Mouse (Mus musculus): ENCODE results near the gene Rdh11. TPM values are rescaled to one million over a fixed set of nuclear protein-coding genes. Genes with fewer than 3 reads are reported as not detected.

Gene Rdh11
- polyA plus RNA-seq, 1 experiment from 2014 or later: 13.5 TPM

DNA sequence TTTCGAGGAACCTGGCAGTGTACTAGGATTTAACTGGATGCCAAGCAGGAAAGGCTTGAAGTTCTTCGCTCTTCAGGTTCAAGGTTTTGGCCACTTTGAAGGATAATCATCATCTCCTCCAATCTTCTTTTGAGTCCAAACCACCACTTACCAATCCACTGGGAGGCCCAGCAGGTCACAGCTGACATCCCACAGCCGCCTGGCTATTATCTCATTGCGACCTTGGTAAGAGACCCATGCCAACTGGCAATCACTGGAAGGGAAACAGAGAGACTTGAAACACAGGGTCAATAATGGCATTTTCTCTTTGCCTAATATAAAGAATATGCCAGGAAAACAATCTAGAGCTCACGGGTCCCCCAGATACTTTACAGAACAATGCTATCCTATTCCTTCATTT lies 16.1 kb downstream of the Rdh11 start:
- no peak for ATAC-seq (ENCODE audit: extremely low read depth, insufficient number of reproducible peaks, low FRiP score, low TSS enrichment)
- Histone ChIP-seq H3K4me3 (no peak overlapping the region), H3K27me3 (replicated peaks) (no peaks in the 10 kb centered on the region), H3K9ac (no peak overlapping the region), H3K4me2 (no peak overlapping the region), H3K36me3 (peaks cover 50% of the 10 kb centered on the region), H3K4me1 (peaks cover 9% of the 10 kb centered on the region), H3K27ac (replicated peaks) (no peak overlapping the region), H3K9me3 (no peaks in the 10 kb centered on the region)
- WGBS: 88% methylated on average over 5 of the region's 5 CpGs

DNA sequence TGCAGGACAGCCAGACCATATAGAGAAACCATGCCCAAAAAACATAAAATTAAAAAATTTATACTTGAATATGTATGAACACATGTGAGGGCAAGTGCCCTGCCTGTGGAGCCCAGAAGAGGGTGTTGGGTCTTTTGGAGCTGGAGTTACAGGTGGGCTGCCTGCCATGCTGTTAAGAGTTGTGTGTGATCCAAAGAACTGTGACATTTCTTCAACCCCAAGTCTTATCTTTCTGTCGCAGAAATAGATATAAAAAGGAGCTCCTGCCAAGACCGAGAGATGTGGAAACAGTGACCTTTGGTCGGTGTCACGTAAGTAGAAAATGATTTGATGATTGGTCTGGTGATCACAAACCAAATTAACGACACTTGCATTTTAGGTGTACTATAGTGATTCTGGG lies 18.4 kb downstream of the Rdh11 start:
- 63% methylated on average over 5 of the region's 5 CpGs for WGBS
- Histone ChIP-seq H3K27me3 (replicated peaks) (no peaks in the 10 kb centered on the region), H3K4me2 (no peak overlapping the region), H3K36me3 (peaks cover 42% of the 10 kb centered on the region), H3K9me3 (no peaks in the 10 kb centered on the region), H3K27ac (replicated peaks) (no peak overlapping the region), H3K4me1 (peaks cover 14% of the 10 kb centered on the region), H3K9ac (no peak overlapping the region), H3K4me3 (no peak overlapping the region)
- no peak for ATAC-seq (ENCODE audit: extremely low read depth, insufficient number of reproducible peaks, low FRiP score, low TSS enrichment)

DNA sequence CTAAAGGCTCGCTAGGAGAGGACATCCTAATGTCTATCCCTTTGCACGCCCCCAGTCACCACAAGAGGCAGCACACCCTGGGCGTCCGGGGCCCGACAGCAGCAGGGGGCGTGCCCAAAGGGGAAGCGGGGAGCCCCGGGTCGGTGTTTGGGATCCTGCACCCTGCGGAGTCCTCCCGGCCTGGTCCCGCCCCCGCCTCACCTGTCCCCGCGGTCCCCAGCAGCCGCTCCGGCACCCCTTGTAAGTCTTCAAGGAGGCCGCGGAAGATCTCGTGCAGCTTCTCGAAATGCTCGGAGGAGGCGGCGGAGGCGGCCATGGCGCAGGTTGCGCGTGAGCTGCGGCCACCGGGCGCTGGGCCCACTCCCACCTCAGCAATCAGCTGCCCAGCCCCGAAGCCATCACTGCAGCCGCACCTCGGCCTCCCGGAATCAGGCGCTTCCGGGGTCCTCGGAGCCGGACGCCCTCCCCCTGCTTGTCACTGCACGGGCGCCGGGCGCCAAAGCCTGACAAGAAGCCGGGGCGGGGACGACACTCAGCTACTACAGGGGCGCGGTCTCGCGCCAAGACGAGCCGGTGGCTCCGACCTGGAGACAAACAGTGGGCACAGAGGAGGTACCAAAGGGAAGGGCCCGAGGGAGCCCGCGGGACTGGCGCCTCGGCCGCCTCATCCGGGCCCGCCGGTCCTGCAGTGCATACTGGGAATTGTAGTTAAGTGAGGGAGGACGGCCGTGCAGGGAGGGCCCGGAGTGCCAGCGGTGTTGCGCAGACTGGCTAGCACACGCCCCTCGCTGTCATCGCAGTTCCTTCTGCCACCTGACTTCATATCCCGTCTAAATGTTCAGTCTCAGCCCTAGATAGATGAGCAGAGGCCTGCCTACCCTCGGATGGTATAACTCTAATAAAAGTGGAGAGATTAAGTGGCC lies 19.8 kb downstream of the Rdh11 start, which contains the start of gene Vti1b:
Gene Vti1b (minus strand): TSS at position 649 of the 923 bp plus-strand sequence.
- ATAC-seq (ENCODE audit: extremely low read depth, insufficient number of reproducible peaks, low FRiP score, low TSS enrichment): peak; percentile 94
- Histone ChIP-seq H3K36me3 (peaks cover 32% of the 10 kb centered on the region), H3K4me1 (peaks cover 14% of the 10 kb centered on the region), H3K9ac (peak within 1 kb of the TSS; percentile 86), H3K27ac (replicated peaks) (peak within 1 kb of the TSS; percentile 90), H3K4me3 (peak within 1 kb of the TSS; percentile 77), H3K9me3 (no peaks in the 10 kb centered on the region), H3K27me3 (replicated peaks) (no peaks in the 10 kb centered on the region), H3K4me2 (peak within 1 kb of the TSS; percentile 67)
- WGBS: under 1% methylated on average over 73 of the region's 73 CpGs

DNA sequence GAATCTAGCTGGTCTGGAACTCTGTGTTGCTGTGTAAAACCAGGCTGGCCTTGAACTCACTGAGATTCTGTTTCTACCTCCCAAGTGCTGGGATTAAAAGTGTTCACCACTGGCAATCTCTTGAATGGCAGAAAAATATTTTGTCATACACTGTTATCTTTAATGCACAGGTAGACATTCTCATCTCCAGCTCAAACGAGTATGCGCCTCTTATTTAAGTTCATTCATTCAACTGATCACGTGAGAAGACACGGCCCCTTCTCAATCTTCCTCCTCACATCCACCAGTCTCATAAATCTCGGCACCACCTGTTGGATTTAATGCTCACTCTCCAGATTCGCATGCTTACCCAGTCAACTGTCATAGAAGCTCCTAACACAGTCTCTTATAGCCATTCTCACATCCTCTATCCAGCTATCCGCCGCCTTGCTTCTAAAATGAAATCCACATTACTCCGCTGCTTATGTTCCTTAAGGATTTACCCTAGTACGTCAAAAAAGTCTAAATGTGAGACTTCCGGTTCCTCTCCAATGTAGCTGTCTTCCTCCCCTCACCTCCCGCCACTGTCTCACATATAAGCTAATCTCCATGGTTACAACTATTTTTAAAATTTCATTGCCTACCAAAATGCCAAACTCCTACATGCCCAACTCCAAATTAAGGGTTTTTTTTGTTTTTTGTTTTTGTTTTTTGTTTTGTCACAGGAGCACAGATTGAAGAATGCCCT lies 20.7 kb downstream of the Rdh11 start:
- 40% methylated on average over 12 of the region's 12 CpGs for WGBS
- Histone ChIP-seq H3K9ac (peak overlapping the region; percentile 86), H3K27me3 (replicated peaks) (no peaks in the 10 kb centered on the region)

DNA sequence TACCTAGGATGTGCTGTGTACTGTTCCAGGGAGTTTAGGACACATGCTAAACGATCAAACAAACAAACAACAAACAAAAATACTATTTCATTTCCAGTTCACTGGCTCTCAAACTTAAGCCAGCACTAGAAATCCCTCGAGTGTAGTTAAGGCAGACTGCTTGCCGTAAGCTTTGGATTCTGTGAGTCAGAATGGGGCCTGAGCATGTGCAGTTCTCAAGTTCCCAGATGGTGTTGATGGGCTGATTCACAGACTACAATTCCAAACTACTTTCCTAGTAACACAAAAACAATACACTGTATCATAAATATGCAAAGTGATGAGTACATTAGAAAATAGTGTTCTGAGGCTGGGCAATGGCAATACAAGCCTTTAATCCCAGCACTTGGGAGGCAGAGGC lies 21.7 kb downstream of the Rdh11 start:
- Histone ChIP-seq H3K4me1 (peaks cover 18% of the 10 kb centered on the region), H3K9me3 (no peaks in the 10 kb centered on the region), H3K27me3 (replicated peaks) (no peaks in the 10 kb centered on the region), H3K27ac (replicated peaks) (no peak overlapping the region), H3K4me3 (no peak overlapping the region), H3K9ac (no peak overlapping the region; the same call in 1 of the 2 replicates), H3K36me3 (peaks cover 25% of the 10 kb centered on the region), H3K4me2 (no peak overlapping the region)
- WGBS: 79% methylated on average over 3 of the region's 3 CpGs
- no peak for ATAC-seq (ENCODE audit: extremely low read depth, insufficient number of reproducible peaks, low FRiP score, low TSS enrichment)

More for the DNA sequence above, 20.7 kb downstream of the Rdh11 start:
- peaks cover 14% of the 10 kb centered on the region for H3K4me1 ChIP-seq
- H3K4me3 ChIP-seq: peak overlapping the region; percentile 77
- no peaks in the 10 kb centered on the region for H3K9me3 ChIP-seq
- peaks cover 25% of the 10 kb centered on the region for H3K36me3 ChIP-seq
- H3K27ac ChIP-seq (replicated peaks): peak overlapping the region; percentile 90; the same call in 1 of the 2 replicates
- ATAC-seq (ENCODE audit: extremely low read depth, insufficient number of reproducible peaks, low FRiP score, low TSS enrichment): no peak
- peak overlapping the region; percentile 67 for H3K4me2 ChIP-seq

DNA sequence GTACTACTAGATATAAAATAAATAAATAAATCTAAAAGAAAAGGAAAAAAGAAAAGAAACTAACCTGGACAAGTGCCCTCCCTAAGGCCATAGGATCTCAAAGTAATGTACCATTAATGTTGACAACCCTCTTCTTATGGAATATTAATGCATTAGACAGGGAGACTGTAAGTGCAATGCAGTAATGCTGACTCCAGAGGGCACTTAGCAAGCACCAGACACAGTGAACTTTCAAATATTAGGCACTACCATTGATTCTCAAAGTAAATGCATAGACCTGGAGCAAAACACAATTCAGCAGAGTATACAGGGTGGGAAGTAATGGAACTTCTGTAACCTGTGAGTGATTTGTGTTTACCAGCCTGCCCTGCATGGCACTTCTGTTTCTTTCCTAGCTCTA lies 22.9 kb downstream of the Rdh11 start:
- Histone ChIP-seq H3K27ac (replicated peaks) (no peak overlapping the region), H3K4me3 (no peak overlapping the region), H3K9me3 (no peaks in the 10 kb centered on the region), H3K9ac (no peak overlapping the region), H3K36me3 (peaks cover 26% of the 10 kb centered on the region), H3K27me3 (replicated peaks) (no peaks in the 10 kb centered on the region), H3K4me2 (no peak overlapping the region), H3K4me1 (peaks cover 29% of the 10 kb centered on the region)
- ATAC-seq (ENCODE audit: extremely low read depth, insufficient number of reproducible peaks, low FRiP score, low TSS enrichment): no peak

DNA sequence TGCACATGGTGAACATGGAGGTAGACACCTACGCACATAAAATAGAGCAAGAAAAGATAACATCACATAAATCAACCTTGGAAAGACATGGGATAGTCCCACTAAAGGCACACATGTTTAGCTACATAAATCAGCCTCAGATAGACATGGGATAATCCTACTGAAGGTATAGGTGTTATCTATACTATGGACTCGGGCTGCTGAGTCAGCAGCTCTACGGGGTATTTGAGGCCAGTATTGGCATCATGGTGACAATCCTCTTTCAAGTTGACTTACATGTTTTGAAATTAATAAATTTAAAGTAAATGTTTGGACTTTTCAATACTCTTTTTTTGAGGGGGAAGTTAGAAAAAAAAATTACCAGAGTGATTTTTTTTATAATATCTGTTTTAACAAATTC lies 29.2 kb downstream of the Rdh11 start:
- no peaks in the 10 kb centered on the region for H3K9me3 ChIP-seq
- 84% methylated on average over 3 of the region's 3 CpGs for WGBS
- H3K27ac ChIP-seq (replicated peaks): no peak overlapping the region
- H3K36me3 ChIP-seq: peaks cover 83% of the 10 kb centered on the region
- H3K4me1 ChIP-seq: peaks cover 23% of the 10 kb centered on the region
- no peak overlapping the region for H3K4me2 ChIP-seq
- no peak overlapping the region for H3K4me3 ChIP-seq
- no peak overlapping the region for H3K9ac ChIP-seq
- H3K27me3 ChIP-seq (replicated peaks): no peaks in the 10 kb centered on the region
- ATAC-seq (ENCODE audit: extremely low read depth, insufficient number of reproducible peaks, low FRiP score, low TSS enrichment): no peak

DNA sequence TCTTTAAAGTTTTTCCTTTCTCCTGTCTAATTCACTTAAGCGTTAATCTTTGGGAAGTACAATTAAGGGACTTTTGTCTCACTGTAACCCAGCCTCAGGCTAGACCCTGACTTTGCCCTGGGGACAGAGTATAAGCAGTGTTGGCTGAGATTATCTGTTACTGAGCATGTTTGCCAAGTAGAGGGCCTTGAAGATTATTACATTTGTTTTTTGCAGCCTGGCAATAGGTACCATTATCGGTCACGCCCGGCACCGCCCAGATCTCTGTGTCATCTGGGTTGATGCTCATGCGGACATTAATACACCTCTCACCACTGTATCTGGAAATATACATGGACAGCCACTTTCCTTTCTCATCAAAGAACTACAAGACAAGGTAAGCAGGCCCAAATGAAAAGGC lies 42.4 kb downstream of the Rdh11 start:
- ATAC-seq (ENCODE audit: extremely low read depth, insufficient number of reproducible peaks, low FRiP score, low TSS enrichment): no peak
- H3K9ac ChIP-seq: no peak overlapping the region

DNA sequence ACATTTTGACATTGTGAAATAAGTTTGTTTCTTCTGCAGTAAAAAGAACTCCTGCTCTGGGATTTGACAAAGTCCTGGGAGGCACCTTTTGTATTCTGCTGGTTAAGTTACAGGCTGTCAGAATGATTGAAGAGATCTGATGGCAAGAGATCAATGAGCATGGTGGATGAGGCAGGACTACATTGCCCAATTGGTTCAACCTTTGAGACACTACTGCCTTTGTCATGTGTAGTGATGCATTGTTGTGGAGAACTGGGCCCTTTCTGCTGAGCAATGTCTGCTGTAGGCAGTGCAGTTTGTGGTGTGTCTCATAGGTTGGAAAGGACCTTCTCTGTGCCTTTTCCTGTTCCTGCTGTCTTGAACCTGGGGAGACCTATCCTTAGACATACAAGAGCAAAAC lies 50.7 kb downstream of the Rdh11 start:
- no peaks in the 10 kb centered on the region for H3K9me3 ChIP-seq
- H3K36me3 ChIP-seq: no peaks in the 10 kb centered on the region
- H3K4me1 ChIP-seq: no peaks in the 10 kb centered on the region
- no peaks in the 10 kb centered on the region for H3K27me3 ChIP-seq (replicated peaks)
- ATAC-seq (ENCODE audit: extremely low read depth, insufficient number of reproducible peaks, low FRiP score, low TSS enrichment): no peak
- H3K27ac ChIP-seq (replicated peaks): no peak overlapping the region
- H3K4me2 ChIP-seq: no peak overlapping the region
- no peak overlapping the region for H3K4me3 ChIP-seq
- no peak overlapping the region for H3K9ac ChIP-seq

More for the DNA sequence above, 42.4 kb downstream of the Rdh11 start:
- no peaks in the 10 kb centered on the region for H3K9me3 ChIP-seq
- peaks cover 19% of the 10 kb centered on the region for H3K36me3 ChIP-seq
- no peaks in the 10 kb centered on the region for H3K4me1 ChIP-seq
- H3K27me3 ChIP-seq (replicated peaks): no peaks in the 10 kb centered on the region
- H3K27ac ChIP-seq (replicated peaks): no peak overlapping the region
- H3K4me3 ChIP-seq: no peak overlapping the region
- WGBS: 91% methylated on average over 6 of the region's 6 CpGs
- no peak overlapping the region for H3K4me2 ChIP-seq

DNA sequence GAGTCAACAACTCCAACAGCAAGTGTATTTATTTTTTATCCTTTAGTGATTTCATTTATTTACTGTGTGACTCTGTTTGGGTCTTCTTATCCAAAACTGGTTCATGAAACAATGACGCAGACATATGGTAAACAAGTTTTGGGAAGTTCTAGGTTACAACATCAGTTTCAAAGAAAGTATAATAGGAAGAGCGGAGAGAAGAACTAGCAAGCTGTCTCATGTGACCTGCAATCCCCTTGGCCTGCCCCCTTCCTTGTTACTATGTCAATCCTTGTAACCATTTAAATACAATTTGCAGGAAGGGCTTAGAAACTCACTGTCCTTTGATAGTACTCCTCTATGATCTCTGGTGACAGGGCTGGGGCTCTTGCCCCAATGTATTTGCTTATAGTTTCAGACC lies 51.3 kb downstream of the Rdh11 start:
- H3K4me3 ChIP-seq: no peak overlapping the region
- no peaks in the 10 kb centered on the region for H3K36me3 ChIP-seq
- no peaks in the 10 kb centered on the region for H3K4me1 ChIP-seq
- H3K9ac ChIP-seq: no peak overlapping the region
- no peak overlapping the region for H3K27ac ChIP-seq (replicated peaks)
- H3K9me3 ChIP-seq: no peaks in the 10 kb centered on the region
- no peaks in the 10 kb centered on the region for H3K27me3 ChIP-seq (replicated peaks)
- ATAC-seq (ENCODE audit: extremely low read depth, insufficient number of reproducible peaks, low FRiP score, low TSS enrichment): no peak
- no peak overlapping the region for H3K4me2 ChIP-seq
- 83% methylated on average over 2 of the region's 2 CpGs for WGBS

DNA sequence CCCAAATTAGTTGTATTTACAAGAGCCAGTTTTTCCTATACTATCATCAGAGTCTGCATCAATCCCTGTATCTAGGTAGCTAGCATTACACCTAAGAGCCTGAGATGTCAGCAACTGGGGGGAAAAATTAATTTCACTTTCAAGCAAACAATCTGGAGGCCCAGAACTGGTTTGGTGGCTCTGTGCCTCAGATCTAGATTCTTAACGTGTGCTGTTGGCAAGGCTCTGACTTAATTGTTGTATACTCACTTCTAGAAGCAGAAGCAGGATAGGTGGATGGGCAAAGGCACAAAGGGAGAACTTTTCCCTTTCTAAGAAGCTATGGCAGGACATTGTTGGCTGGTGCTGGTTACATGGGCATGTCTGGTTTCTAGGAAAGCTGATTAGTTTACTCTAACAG lies 52.7 kb downstream of the Rdh11 start:
- H3K27ac ChIP-seq (replicated peaks): no peak overlapping the region
- WGBS: 59% methylated on average over 1 of the region's 1 CpGs
- H3K4me1 ChIP-seq: peaks cover 7% of the 10 kb centered on the region; the same call in 1 of the 2 replicates
- H3K4me2 ChIP-seq: no peak overlapping the region
- H3K27me3 ChIP-seq (replicated peaks): 0 out of 2 replicates have a peak, but pooled peaks cover 7% of the 10 kb centered on the region
- H3K36me3 ChIP-seq: no peaks in the 10 kb centered on the region
- no peaks in the 10 kb centered on the region for H3K9me3 ChIP-seq
- no peak overlapping the region for H3K9ac ChIP-seq
- H3K4me3 ChIP-seq: no peak overlapping the region
- no peak for ATAC-seq (ENCODE audit: extremely low read depth, insufficient number of reproducible peaks, low FRiP score, low TSS enrichment)

Data from heart, embryonic 13.5 days (tissue).